Mouse (Mus musculus): Measurements from ENCODE around the gene Tmem213.

DNA sequence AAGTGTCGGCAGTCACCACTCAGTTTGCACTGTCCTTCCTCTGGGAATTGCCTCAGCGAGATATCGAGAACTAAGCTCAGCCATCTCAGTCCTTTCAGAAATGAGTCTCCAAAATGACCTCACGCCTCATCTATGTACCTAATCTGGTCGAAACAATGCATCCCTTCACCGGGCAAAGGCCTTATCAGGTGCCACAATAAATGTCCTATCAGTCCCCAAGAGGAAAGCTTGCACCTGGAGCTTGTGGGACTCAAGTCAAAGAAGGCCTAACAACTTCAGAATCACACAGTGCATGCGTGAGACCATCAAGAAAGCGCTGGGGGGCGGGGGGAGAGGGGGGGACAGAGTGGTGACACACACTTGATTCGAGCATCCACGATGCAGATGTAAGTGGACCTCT lies 43.2 kb downstream of the Tmem213 start:
- TF ChIP-seq POLR2A (IDR thresholded peaks at IDR 0.05; ENCODE audit: insufficient read depth, low read depth, low read length): no peak
- no peak for TF ChIP-seq CTCF (IDR thresholded peaks at IDR 0.05; ENCODE audit: insufficient read depth, low read depth, low read length)
